Mouse (Mus musculus) neural tube, embryonic 15.5 days (tissue): ENCODE data around the gene Zfp513. TPM values are rescaled to one million over a fixed set of nuclear protein-coding genes. Genes with fewer than 3 reads are reported as not detected.
A peak's percentile ranks its signal among the peaks of the same experiment; 100 is the strongest.
"Not testable (repeated sequence)": the region's sequence is repeated elsewhere in the genome, so short reads cannot be mapped to it uniquely, and the experiment has no call there.

Experiments used
- ATAC-seq: fragments of 200-750 bp; cut with Nextera tagmentation; 2 replicates; pipeline ENCODE4 v1.8.0; 2017; ENCODE audit warnings: mild to moderate bottlenecking, moderate TSS enrichment, moderate library complexity; ENCODE audit not compliant: low FRiP score
- H3K27ac ChIP-seq: fragments of 300-500 bp; sonication (generic); replicated peaks from 2 replicates; pipeline ENCODE4 v1.5.1; 2015; ENCODE audit warnings: mild to moderate bottlenecking, inconsistent platforms
- H3K27me3 ChIP-seq: fragments of 300-500 bp; sonication (generic); replicated peaks from 2 replicates; pipeline ENCODE4 v1.6.1; 2015; ENCODE audit warnings: inconsistent platforms
- H3K36me3 ChIP-seq: fragments of 300-500 bp; sonication (generic); 2 replicates; pipeline ENCODE4 v1.6.1; 2015; ENCODE audit warnings: inconsistent platforms
- H3K4me1 ChIP-seq: fragments of 300-500 bp; sonication (generic); 2 replicates; pipeline ENCODE4 v1.6.1; 2015; ENCODE audit warnings: inconsistent platforms
- H3K4me2 ChIP-seq: fragments of 300-500 bp; sonication (generic); 2 replicates; pipeline ENCODE4 v1.6.1; 2015; ENCODE audit warnings: inconsistent platforms, mild to moderate bottlenecking, moderate library complexity
- H3K4me3 ChIP-seq: fragments of 300-500 bp; sonication (generic); replicated peaks from 2 replicates; pipeline ENCODE4 v1.5.1; 2015; ENCODE audit warnings: mild to moderate bottlenecking, inconsistent platforms
- H3K9ac ChIP-seq: fragments of 300-500 bp; sonication (generic); replicated peaks from 2 replicates; pipeline ENCODE4 v1.6.1; 2015; ENCODE audit warnings: mild to moderate bottlenecking, inconsistent platforms
- H3K9me3 ChIP-seq: fragments of 300-500 bp; sonication (generic); replicated peaks from 2 replicates; pipeline ENCODE4 v1.6.1; 2016; ENCODE audit warnings: inconsistent platforms
- WGBS: fragments of 180-500 bp; shearing (Covaris S2); methylation state at CpG from one replicate; pipeline ENCODE4 v1.1.7; 2015; ENCODE audit warnings: mixed read lengths; 5-methylcytosine and 5-hydroxymethylcytosine counted together
- polyA plus RNA-seq: library from polyadenylated mRNA; unstranded; fragments of >200 nt; fragmentation: Nextera tagmentation; extraction: Ambion mirVana; gene quantifications from 2 replicates; pipeline ENCODE4 v1.2.1, GENCODE M21; 2015

The Zfp513 gene
- polyA plus RNA-seq, 1 experiment from 2014 or later = 14.2 TPM

- Histone ChIP-seq H3K9ac (peak overlapping the region; percentile 95), H3K27ac (peak overlapping the region; percentile 92), H3K4me2 (peak overlapping the region; percentile 80), H3K27me3 (no peaks in the 10 kb centered on the region), H3K36me3 (no peaks in the 10 kb centered on the region), H3K9me3 (no peaks in the 10 kb centered on the region), H3K4me1 (peaks cover 26% of the 10 kb centered on the region), H3K4me3 (peak overlapping the region; percentile 99)
- ATAC-seq = peak; percentile 72
- under 1% methylated on average over 40 of the region's 40 CpGs for WGBS
These were observed 17.9 kb upstream of the Zfp513 start for GRCm38 (mm10) chr5:31219911-31220447.

- 3% methylated on average over 11 of the region's 11 CpGs for WGBS
- Histone ChIP-seq H3K4me2 (peak overlapping the region; percentile 80), H3K9me3 (no peaks in the 10 kb centered on the region), H3K27ac (peak overlapping the region; percentile 92), H3K4me3 (peak overlapping the region; percentile 99), H3K27me3 (no peaks in the 10 kb centered on the region), H3K9ac (peak overlapping the region; percentile 95), H3K36me3 (no peaks in the 10 kb centered on the region), H3K4me1 (peaks cover 28% of the 10 kb centered on the region)
- ATAC-seq = no peak
These were observed 17.4 kb upstream of the Zfp513 start for GRCm38 (mm10) chr5:31219474-31219873.

GRCm38 (mm10) chr5:31219070-31219469 is 17.0 kb upstream of the Zfp513 start:
- H3K4me2 ChIP-seq = peak overlapping the region; percentile 80
- H3K36me3 ChIP-seq = no peaks in the 10 kb centered on the region
- peaks cover 28% of the 10 kb centered on the region for H3K4me1 ChIP-seq
- no peaks in the 10 kb centered on the region for H3K9me3 ChIP-seq
- WGBS = 0% methylated on average over 2 of the region's 2 CpGs
- no peak overlapping the region for H3K27ac ChIP-seq
- H3K9ac ChIP-seq = 0 out of 2 replicates have a peak overlapping the region, but pooled peaks have one; percentile 30
- peak overlapping the region; percentile 99 for H3K4me3 ChIP-seq
- ATAC-seq = no peak
- H3K27me3 ChIP-seq = no peaks in the 10 kb centered on the region

GRCm38 (mm10) chr5:31218294-31218693 is 16.2 kb upstream of the Zfp513 start:
- Histone ChIP-seq H3K9me3 (no peaks in the 10 kb centered on the region), H3K36me3 (no peaks in the 10 kb centered on the region), H3K27ac (no peak overlapping the region), H3K4me3 (no peak overlapping the region), H3K27me3 (no peaks in the 10 kb centered on the region), H3K9ac (no peak overlapping the region), H3K4me2 (peak overlapping the region; percentile 80), H3K4me1 (peaks cover 28% of the 10 kb centered on the region)
- ATAC-seq = no peak
- 61% methylated on average over 7 of the region's 7 CpGs for WGBS

GRCm38 (mm10) chr5:31216554-31216953 is 14.5 kb upstream of the Zfp513 start:
- not testable (repeated sequence) for ATAC-seq, H3K4me2 ChIP-seq, H3K27me3 ChIP-seq, H3K9me3 ChIP-seq, H3K27ac ChIP-seq, H3K4me3 ChIP-seq, H3K36me3 ChIP-seq, H3K9ac ChIP-seq
- peaks cover 21% of the 10 kb centered on the region for H3K4me1 ChIP-seq
- WGBS = 91% methylated on average over 6 of the region's 6 CpGs

GRCm38 (mm10) chr5:31204421-31204820 is 2.3 kb upstream of the Zfp513 start:
- peaks cover 29% of the 10 kb centered on the region for H3K4me1 ChIP-seq
- H3K27me3 ChIP-seq = no peaks in the 10 kb centered on the region
- H3K9me3 ChIP-seq = peaks cover 4% of the 10 kb centered on the region
- H3K4me2 ChIP-seq = no peak overlapping the region
- peaks cover 60% of the 10 kb centered on the region for H3K36me3 ChIP-seq
- no peak for ATAC-seq
- 93% methylated on average over 6 of the region's 6 CpGs for WGBS
- no peak overlapping the region for H3K9ac ChIP-seq
- no peak overlapping the region for H3K27ac ChIP-seq
- no peak overlapping the region for H3K4me3 ChIP-seq

- Histone ChIP-seq H3K4me1 (peaks cover 29% of the 10 kb centered on the region), H3K27ac (no peak overlapping the region), H3K4me2 (no peak overlapping the region), H3K27me3 (no peaks in the 10 kb centered on the region), H3K36me3 (peaks cover 65% of the 10 kb centered on the region), H3K9ac (no peak overlapping the region), H3K9me3 (peaks cover 4% of the 10 kb centered on the region), H3K4me3 (no peak overlapping the region)
- WGBS = 93% methylated on average over 2 of the region's 2 CpGs
- no peak for ATAC-seq
These were observed 1.8 kb upstream of the Zfp513 start for GRCm38 (mm10) chr5:31203866-31204265.

- Histone ChIP-seq H3K27ac (peak overlapping the region; percentile 84), H3K4me3 (peak overlapping the region; percentile 95), H3K4me2 (peak overlapping the region; percentile 71), H3K9me3 (peaks cover 4% of the 10 kb centered on the region), H3K4me1 (peaks cover 29% of the 10 kb centered on the region), H3K9ac (0 out of 2 replicates have a peak overlapping the region, but pooled peaks have one; percentile 51), H3K27me3 (no peaks in the 10 kb centered on the region), H3K36me3 (peaks cover 75% of the 10 kb centered on the region)
- 89% methylated on average over 7 of the region's 7 CpGs for WGBS
- ATAC-seq = no peak
These were observed 830 bp upstream of the Zfp513 start for GRCm38 (mm10) chr5:31202933-31203332.

- no peak for ATAC-seq
- Histone ChIP-seq H3K27ac (peak overlapping the region; percentile 88), H3K4me1 (peaks cover 29% of the 10 kb centered on the region), H3K4me2 (peak overlapping the region; percentile 88), H3K9ac (peak overlapping the region; percentile 97), H3K36me3 (peaks cover 78% of the 10 kb centered on the region), H3K27me3 (no peaks in the 10 kb centered on the region), H3K4me3 (peak overlapping the region; percentile 95), H3K9me3 (peaks cover 4% of the 10 kb centered on the region)
- WGBS = 21% methylated on average over 13 of the region's 13 CpGs
These were observed 911 bp downstream of the Zfp513 start for GRCm38 (mm10) chr5:31201042-31201741.

GRCm38 (mm10) chr5:31200327-31200768 is 1.8 kb downstream of the Zfp513 start:
- Histone ChIP-seq H3K4me3 (peak overlapping the region; percentile 95), H3K27ac (no peak overlapping the region), H3K9ac (0 out of 2 replicates have a peak overlapping the region, but pooled peaks have one; percentile 3), H3K27me3 (no peaks in the 10 kb centered on the region), H3K4me2 (peak overlapping the region; percentile 88), H3K4me1 (peaks cover 29% of the 10 kb centered on the region), H3K9me3 (peaks cover 4% of the 10 kb centered on the region), H3K36me3 (peaks cover 80% of the 10 kb centered on the region)
- ATAC-seq = no peak
- 93% methylated on average over 27 of the region's 27 CpGs for WGBS

- ATAC-seq = no peak
- no peaks in the 10 kb centered on the region for H3K27me3 ChIP-seq
- WGBS = 75% methylated on average over 9 of the region's 9 CpGs
These were observed 2.2 kb downstream of the Zfp513 start for GRCm38 (mm10) chr5:31199893-31200292.

GRCm38 (mm10) chr5:31199321-31199892 is 2.7 kb downstream of the Zfp513 start:
- H3K9me3 ChIP-seq = peaks cover 4% of the 10 kb centered on the region
- WGBS = 96% methylated on average over 19 of the region's 19 CpGs
- ATAC-seq = no peak
- H3K4me2 ChIP-seq = no peak overlapping the region
- no peak overlapping the region for H3K27ac ChIP-seq
- H3K36me3 ChIP-seq = peaks cover 74% of the 10 kb centered on the region
- peaks cover 34% of the 10 kb centered on the region for H3K4me1 ChIP-seq
- H3K9ac ChIP-seq = no peak overlapping the region
- H3K4me3 ChIP-seq = no peak overlapping the region
- H3K27me3 ChIP-seq = no peaks in the 10 kb centered on the region

More at GRCm38 (mm10) chr5:31199893-31200292, 2.2 kb downstream of the Zfp513 start:
- Histone ChIP-seq H3K4me2 (no peak overlapping the region), H3K4me1 (peaks cover 29% of the 10 kb centered on the region), H3K9ac (no peak overlapping the region), H3K27ac (no peak overlapping the region), H3K4me3 (no peak overlapping the region), H3K9me3 (peaks cover 4% of the 10 kb centered on the region), H3K36me3 (peaks cover 79% of the 10 kb centered on the region)
